Mouse (Mus musculus) embryonic fibroblast, embryonic 13.5 days (primary cell): ENCODE data around the gene Cacnb4.

ENCODE experiments used
- CTCF ChIP-seq: IDR thresholded peaks from 2 replicates; pipeline ENCODE4 v1.5.1; 2011; ENCODE audit warnings: mild to moderate bottlenecking, control low read depth, low read length, moderate library complexity, borderline replicate concordance; ENCODE audit not compliant: insufficient read depth
- POLR2A ChIP-seq: IDR thresholded peaks from 2 replicates; pipeline ENCODE4 v1.6.1; 2011; ENCODE audit warnings: low read depth, mild to moderate bottlenecking, control low read depth, low read length, moderate library complexity

GRCm38 (mm10) chr2:52567421-52567820, 109.2 kb downstream of the Cacnb4 start:
- no peak for TF ChIP-seq POLR2A
- TF ChIP-seq CTCF: no peak
